Mouse (Mus musculus) megakaryocyte, embryonic 14.5 days (primary cell): ENCODE data around the gene Chaf1b.

ENCODE experiments used
- FLI1 ChIP-seq: IDR thresholded peaks from 2 replicates; pipeline ENCODE4 v1.6.1; 2012; ENCODE audit warnings: low read length, inconsistent platforms, mixed read lengths
- GATA1 ChIP-seq: IDR thresholded peaks from 3 replicates; pipeline ENCODE4 v1.6.1; 2012; ENCODE audit warnings: mixed read lengths, low read length, inconsistent platforms, borderline replicate concordance

DNA sequence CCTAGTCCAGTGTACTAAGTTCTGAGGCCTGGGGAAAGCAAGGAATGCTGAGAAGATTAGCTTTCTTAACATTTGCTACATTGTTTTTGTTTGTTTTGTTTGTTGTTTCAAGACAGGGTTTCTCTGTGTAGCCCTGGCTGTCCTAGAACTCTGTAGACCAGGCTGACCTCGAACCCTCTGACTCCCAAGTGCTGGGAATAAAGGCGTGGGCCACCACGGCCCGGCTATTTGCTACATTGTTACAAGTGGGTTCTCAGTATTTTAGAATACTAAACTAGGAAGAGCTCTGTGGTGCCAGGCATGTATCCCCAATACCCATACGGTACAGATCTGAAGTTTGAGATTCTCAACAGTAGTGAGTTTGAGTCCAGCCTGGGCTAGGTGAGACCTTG lies 1.0 kb downstream of the Chaf1b start:
- no peak for TF ChIP-seq GATA1
- TF ChIP-seq FLI1 = no peak
